Mouse (Mus musculus) embryonic fibroblast, embryonic 13.5 days (primary cell): ENCODE data around the gene Gpr155. TPM values are rescaled to one million over a fixed set of nuclear protein-coding genes. Genes with fewer than 3 reads are reported as not detected.
A peak's percentile ranks its signal among the peaks of the same experiment; 100 is the strongest.

Experiments
- H3K27ac ChIP-seq: 2 replicates; pipeline ENCODE4 v1.5.1; 2012; ENCODE audit warnings: low read length, control low read depth, inconsistent platforms; ENCODE audit not compliant: insufficient read depth
- H3K4me1 ChIP-seq: 2 replicates; pipeline ENCODE4 v1.6.1; 2011; ENCODE audit warnings: low read length; ENCODE audit not compliant: control insufficient read depth, insufficient read depth
- H3K4me3 ChIP-seq: 2 replicates; pipeline ENCODE4 v1.5.1; 2011; ENCODE audit warnings: mild to moderate bottlenecking, control low read depth, low read length; ENCODE audit not compliant: insufficient read depth
- CTCF ChIP-seq: IDR thresholded peaks from 2 replicates; pipeline ENCODE4 v1.5.1; 2011; ENCODE audit warnings: mild to moderate bottlenecking, control low read depth, low read length, moderate library complexity, borderline replicate concordance; ENCODE audit not compliant: insufficient read depth
- POLR2A ChIP-seq: IDR thresholded peaks from 2 replicates; pipeline ENCODE4 v1.6.1; 2011; ENCODE audit warnings: low read depth, mild to moderate bottlenecking, control low read depth, low read length, moderate library complexity
- polyA plus RNA-seq: library from polyadenylated mRNA; stranded (reverse); fragments of >200 nt; gene quantifications from 2 replicates; pipeline ENCODE4 v1.2.4, GENCODE M21; 2011; ENCODE audit warnings: low read depth; ENCODE audit not compliant: missing spikeins, insufficient read length

Gpr155 gene
- polyA plus RNA-seq, 1 experiment, result 1.8 TPM

GRCm38 (mm10) chr2:73343701-73344100 lies 42.7 kb downstream of the Gpr155 start:
- Histone ChIP-seq H3K27ac (no peak overlapping the region), H3K4me3 (no peak overlapping the region), H3K4me1 (no peaks in the 10 kb centered on the region)
- TF ChIP-seq POLR2A (no peak), CTCF (no peak)

DNA sequence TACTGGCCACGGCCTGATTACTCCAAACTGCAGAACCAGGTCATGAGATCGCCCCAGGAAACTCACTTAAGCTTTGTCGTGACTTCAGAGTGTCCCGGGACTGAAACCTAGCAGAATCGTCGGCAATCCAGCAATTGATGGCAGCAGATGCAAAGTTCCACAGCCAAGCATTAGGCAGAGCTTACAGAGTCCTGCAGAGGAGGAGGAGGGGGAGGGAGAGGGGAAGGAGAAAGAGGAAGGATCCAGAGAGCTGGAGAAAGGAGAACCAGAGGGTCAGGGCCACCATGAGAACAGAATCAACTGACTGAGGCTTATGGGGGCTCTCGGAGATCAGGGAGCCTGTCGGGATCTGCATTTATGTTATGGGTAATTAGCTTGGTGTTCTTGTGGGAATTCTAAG lies 48.0 kb downstream of the Gpr155 start:
- Histone ChIP-seq H3K27ac (no peak overlapping the region), H3K4me1 (no peaks in the 10 kb centered on the region), H3K4me3 (no peak overlapping the region)
- TF ChIP-seq CTCF, result no peak
- no peak for TF ChIP-seq POLR2A

GRCm38 (mm10) chr2:73335949-73336348 lies 50.4 kb downstream of the Gpr155 start:
- TF ChIP-seq CTCF (no peak), POLR2A (no peak)
- Histone ChIP-seq H3K27ac (no peak overlapping the region), H3K4me1 (no peaks in the 10 kb centered on the region), H3K4me3 (no peak overlapping the region)

GRCm38 (mm10) chr2:73325871-73326270 lies 60.5 kb downstream of the Gpr155 start:
- H3K4me1 ChIP-seq, result no peaks in the 10 kb centered on the region
- no peak overlapping the region for H3K27ac ChIP-seq
- no peak for TF ChIP-seq CTCF
- TF ChIP-seq POLR2A, result no peak
- no peak overlapping the region for H3K4me3 ChIP-seq

DNA sequence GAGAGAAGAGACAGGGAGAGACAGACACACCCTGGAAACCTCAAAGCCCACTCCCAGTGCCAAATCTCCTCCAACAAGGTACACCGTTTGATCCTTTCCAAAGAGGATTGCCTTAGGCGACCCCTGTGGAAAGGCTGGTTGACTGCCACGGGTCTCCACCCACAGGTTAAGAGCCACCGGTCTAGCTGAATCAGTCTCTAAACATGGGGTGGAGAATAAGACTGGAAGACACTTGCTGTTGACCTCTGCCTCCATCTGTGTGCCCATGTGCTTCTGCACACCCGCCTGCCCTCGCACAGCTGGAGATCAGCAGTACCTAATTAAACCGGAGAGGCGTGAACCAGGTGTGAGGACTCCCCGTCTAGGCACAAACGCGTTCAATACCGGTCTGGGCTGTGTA lies 63.4 kb downstream of the Gpr155 start:
- no peak overlapping the region for H3K27ac ChIP-seq

GRCm38 (mm10) chr2:73319218-73319617 lies 67.2 kb downstream of the Gpr155 start:
- TF ChIP-seq POLR2A (no peak), CTCF (no peak)
- Histone ChIP-seq H3K4me1 (no peaks in the 10 kb centered on the region), H3K27ac (no peak overlapping the region), H3K4me3 (no peak overlapping the region)

More for the DNA sequence above, 63.4 kb downstream of the Gpr155 start:
- Histone ChIP-seq H3K4me3 (no peak overlapping the region), H3K4me1 (no peaks in the 10 kb centered on the region)
- TF ChIP-seq CTCF (no peak), POLR2A (no peak)

- H3K4me1 ChIP-seq, result no peaks in the 10 kb centered on the region
- no peak for TF ChIP-seq POLR2A
- no peak for TF ChIP-seq CTCF
- H3K4me3 ChIP-seq, result no peak overlapping the region
- no peak overlapping the region for H3K27ac ChIP-seq
These were observed 68.9 kb downstream of the Gpr155 start for GRCm38 (mm10) chr2:73317426-73317825.

DNA sequence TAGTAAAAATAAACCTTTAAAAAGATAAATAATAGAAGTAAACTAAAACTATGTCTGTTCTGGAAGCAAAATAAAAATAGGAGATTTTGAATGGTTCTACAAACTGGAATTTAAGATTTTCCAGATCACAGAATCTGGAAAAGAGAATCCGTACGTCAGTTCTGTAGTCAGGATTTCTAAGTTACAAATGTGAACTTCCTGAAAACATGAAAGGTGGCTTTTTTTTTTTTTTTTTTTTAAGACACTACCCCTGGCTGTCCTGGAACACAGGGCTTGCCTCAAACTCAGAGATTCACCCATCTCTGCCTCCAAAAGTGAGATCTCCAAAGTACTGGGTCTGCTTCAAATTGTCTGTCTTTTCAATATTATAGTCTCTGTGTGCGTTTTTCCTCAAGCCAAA lies 72.1 kb downstream of the Gpr155 start:
- H3K4me1 ChIP-seq, result no peaks in the 10 kb centered on the region
- H3K27ac ChIP-seq, result no peak overlapping the region
- no peak for TF ChIP-seq POLR2A
- no peak for TF ChIP-seq CTCF
- H3K4me3 ChIP-seq, result no peak overlapping the region

DNA sequence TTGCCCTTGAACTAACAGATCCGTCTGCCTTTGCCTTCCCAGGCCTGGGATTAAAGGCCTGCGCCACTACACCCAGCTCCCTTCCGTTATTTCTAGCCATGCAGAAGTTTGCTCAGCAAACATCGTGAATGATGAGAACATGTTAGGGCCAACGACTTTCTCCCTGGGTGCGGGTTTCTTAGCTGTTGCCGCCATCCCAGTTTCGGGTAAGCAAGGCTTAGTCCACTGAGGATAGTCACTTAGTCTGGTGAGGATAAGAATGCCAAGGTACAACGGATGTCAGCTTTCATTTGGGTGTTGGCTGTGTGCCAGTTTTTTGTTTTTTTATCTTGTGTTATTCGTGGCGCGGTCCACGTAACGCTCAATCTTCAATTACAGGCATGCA lies 73.3 kb downstream of the Gpr155 start:
- Histone ChIP-seq H3K27ac (peak overlapping the region; percentile 30), H3K4me3 (peak overlapping the region; percentile 89), H3K4me1 (no peaks in the 10 kb centered on the region)
- TF ChIP-seq CTCF, result no peak
- TF ChIP-seq POLR2A, result 0 out of 2 replicates have a peak, but pooled peaks have one; percentile 45

DNA sequence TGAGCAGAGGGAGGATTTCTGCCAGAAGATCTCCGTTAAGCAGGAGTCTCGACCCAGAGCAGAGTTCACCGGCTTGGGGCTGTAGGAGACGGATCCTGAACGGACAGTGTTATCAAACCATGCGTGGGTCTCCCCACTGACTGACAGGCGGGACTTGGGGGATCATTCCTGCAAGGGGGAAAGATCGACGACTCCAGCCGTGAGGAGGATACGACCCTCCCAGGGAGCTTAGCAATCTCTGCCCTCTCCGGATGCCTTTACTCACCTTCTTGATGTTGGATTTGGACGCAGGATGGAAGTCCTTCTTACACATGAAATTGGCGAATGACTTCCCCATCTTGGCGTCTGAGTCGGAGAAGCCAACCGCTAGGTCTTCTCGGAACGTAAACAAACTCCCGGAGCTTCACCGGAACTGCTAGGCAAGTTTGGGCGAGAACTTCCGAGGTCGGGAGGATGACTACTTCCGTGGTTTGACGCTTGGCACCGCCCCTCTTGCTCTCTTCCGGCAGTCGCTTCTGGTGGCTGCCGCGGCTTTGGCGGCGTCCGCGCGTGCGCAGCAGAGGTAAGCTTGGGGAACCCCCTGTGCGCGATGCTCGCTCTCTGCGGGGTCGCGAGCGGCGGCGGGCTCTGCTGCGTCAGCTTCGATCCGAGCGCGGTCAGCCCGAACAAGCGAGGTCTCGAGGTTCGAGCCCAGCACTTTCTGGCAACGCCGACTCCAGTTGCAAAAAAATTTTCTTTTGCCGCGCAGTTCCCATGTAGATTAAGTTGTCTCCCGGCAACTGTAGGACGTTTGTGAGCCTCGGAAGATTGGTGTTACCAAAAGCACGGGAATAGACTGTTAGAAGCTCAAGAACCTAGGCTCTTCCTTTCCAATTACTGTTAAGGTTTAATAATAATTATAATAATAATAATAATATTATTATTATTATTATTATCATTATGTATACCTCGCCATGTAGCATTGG lies 73.9 kb downstream of the Gpr155 start, which contains the start of the genes Scrn3 and Cir1:
Gene Scrn3, plus strand, starts transcription at position 450 of the 965 bp plus-strand sequence.
Gene Cir1, minus strand, starts transcription at position 550 of the 965 bp plus-strand sequence.
- peak within 1 kb of the TSS; percentile 72 for H3K27ac ChIP-seq
- no peaks in the 10 kb centered on the region for H3K4me1 ChIP-seq
- H3K4me3 ChIP-seq, result peak within 1 kb of the TSS; percentile 89
- peak; percentile 91 for TF ChIP-seq POLR2A
- no peak for TF ChIP-seq CTCF
